Mouse (Mus musculus) limb, embryonic 10.5 days (tissue): Measurements from ENCODE around the gene Klk1b4. TPM values are rescaled to one million over a fixed set of nuclear protein-coding genes. Genes with fewer than 3 reads are reported as not detected.
"Not testable (repeated sequence)": the region's sequence is repeated elsewhere in the genome, so short reads cannot be mapped to it uniquely, and the experiment has no call there.

Experiments used
- DNase-seq: peaks from one replicate; pipeline ENCODE4 v3.0.0-alpha.2; 2017; ENCODE audit warnings: low spot score
- H3K27ac ChIP-seq: fragments of 300-500 bp; sonication (generic); 2 replicates; pipeline ENCODE4 v1.5.1; 2016; ENCODE audit warnings: mild to moderate bottlenecking
- H3K27me3 ChIP-seq: fragments of 300-500 bp; sonication (generic); 2 replicates; pipeline ENCODE4 v1.6.1; 2016; ENCODE audit warnings: low read depth, mild to moderate bottlenecking; ENCODE audit not compliant: poor library complexity, severe bottlenecking
- H3K36me3 ChIP-seq: fragments of 300-500 bp; sonication (generic); 2 replicates; pipeline ENCODE4 v1.6.1; 2016; ENCODE audit warnings: mild to moderate bottlenecking, moderate library complexity
- H3K4me1 ChIP-seq: fragments of 300-500 bp; sonication (generic); 2 replicates; pipeline ENCODE4 v1.6.1; 2016
- H3K4me3 ChIP-seq: fragments of 300-500 bp; sonication (generic); 2 replicates; pipeline ENCODE4 v1.5.1; 2016; ENCODE audit warnings: mild to moderate bottlenecking, moderate library complexity
- H3K9me3 ChIP-seq: fragments of 300-500 bp; sonication (generic); replicated peaks from 2 replicates; pipeline ENCODE4 v1.6.1; 2016; ENCODE audit warnings: mild to moderate bottlenecking
- WGBS: fragments of 180-500 bp; shearing (Covaris S2); methylation state at CpG from one replicate; pipeline ENCODE4 v1.1.7; 2016; 5-methylcytosine and 5-hydroxymethylcytosine counted together
- polyA plus RNA-seq: library from polyadenylated mRNA; unstranded; fragments of >200 nt; fragmentation: Nextera tagmentation; extraction: Ambion mirVana; gene quantifications from 2 replicates; pipeline ENCODE4 v1.2.1, GENCODE M21; 2016

The Klk1b4 gene
- polyA plus RNA-seq, 1 experiment from 2014 or later: not detected

- H3K4me3 ChIP-seq: no peak overlapping the region
- no peak overlapping the region for H3K27ac ChIP-seq
- no peaks in the 10 kb centered on the region for H3K36me3 ChIP-seq
- WGBS: 52% methylated on average over 1 of the region's 1 CpGs
- no peaks in the 10 kb centered on the region for H3K9me3 ChIP-seq
- DNase-seq: no peak
- no peaks in the 10 kb centered on the region for H3K27me3 ChIP-seq
- H3K4me1 ChIP-seq: peaks cover 5% of the 10 kb centered on the region; the same call in 1 of the 2 replicates
These were observed 33.5 kb downstream of the Klk1b4 start for GRCm38 (mm10) chr7:44240712-44241111.

GRCm38 (mm10) chr7:44241163-44241562 is 33.9 kb downstream of the Klk1b4 start:
- Histone ChIP-seq H3K27me3 (no peaks in the 10 kb centered on the region), H3K4me3 (no peak overlapping the region), H3K36me3 (no peaks in the 10 kb centered on the region), H3K9me3 (no peaks in the 10 kb centered on the region), H3K27ac (no peak overlapping the region), H3K4me1 (peaks cover 5% of the 10 kb centered on the region; the same call in 1 of the 2 replicates)
- 68% methylated on average over 2 of the region's 2 CpGs for WGBS
- DNase-seq: no peak

- peaks cover 14% of the 10 kb centered on the region for H3K36me3 ChIP-seq
- H3K4me3 ChIP-seq: no peak overlapping the region
- no peaks in the 10 kb centered on the region for H3K27me3 ChIP-seq
- H3K9me3 ChIP-seq: no peaks in the 10 kb centered on the region
- no peak for DNase-seq
- no peak overlapping the region for H3K27ac ChIP-seq
- WGBS: 54% methylated on average over 1 of the region's 1 CpGs
- peaks cover 10% of the 10 kb centered on the region for H3K4me1 ChIP-seq
These were observed 36.8 kb downstream of the Klk1b4 start for GRCm38 (mm10) chr7:44244080-44244479.

- under 1% methylated on average over 62 of the region's 62 CpGs for WGBS
These were observed 39.1 kb downstream of the Klk1b4 start, which contains the start of the genes 1700028J19Rik and 2410002F23Rik for GRCm38 (mm10) chr7:44246055-44246983. Gene 1700028J19Rik (minus strand): TSS chr7:44246695. Gene 2410002F23Rik (plus strand): TSS chr7:44246722.

GRCm38 (mm10) chr7:44246984-44247470 is 39.8 kb downstream of the Klk1b4 start:
- Histone ChIP-seq H3K9me3 (no peaks in the 10 kb centered on the region), H3K4me3 (peak overlapping the region; percentile 77), H3K4me1 (peaks cover 20% of the 10 kb centered on the region), H3K27me3 (no peaks in the 10 kb centered on the region), H3K27ac (peak overlapping the region; percentile 97), H3K36me3 (peaks cover 42% of the 10 kb centered on the region)
- WGBS: 0% methylated on average over 23 of the region's 23 CpGs
- peak; percentile 68 for DNase-seq

More at GRCm38 (mm10) chr7:44246055-44246983, 39.1 kb downstream of the Klk1b4 start, which contains the start of the genes 1700028J19Rik and 2410002F23Rik:
- Histone ChIP-seq H3K36me3 (peaks cover 37% of the 10 kb centered on the region), H3K9me3 (no peaks in the 10 kb centered on the region), H3K4me1 (peaks cover 20% of the 10 kb centered on the region), H3K27ac (peak within 1 kb of the TSS; percentile 97), H3K4me3 (peak within 1 kb of the TSS; percentile 77), H3K27me3 (no peaks in the 10 kb centered on the region)
- DNase-seq: peak; percentile 94

GRCm38 (mm10) chr7:44247971-44248370 is 40.7 kb downstream of the Klk1b4 start:
- H3K4me3 ChIP-seq: peak overlapping the region; percentile 77
- DNase-seq: no peak
- WGBS: 94% methylated on average over 2 of the region's 2 CpGs
- H3K36me3 ChIP-seq: peaks cover 51% of the 10 kb centered on the region
- no peak overlapping the region for H3K27ac ChIP-seq
- H3K4me1 ChIP-seq: peaks cover 20% of the 10 kb centered on the region
- H3K27me3 ChIP-seq: no peaks in the 10 kb centered on the region
- H3K9me3 ChIP-seq: no peaks in the 10 kb centered on the region

- H3K36me3 ChIP-seq: peaks cover 64% of the 10 kb centered on the region
These were observed 42.0 kb downstream of the Klk1b4 start for GRCm38 (mm10) chr7:44249248-44249647.

GRCm38 (mm10) chr7:44250732-44251275 is 43.6 kb downstream of the Klk1b4 start:
- not testable (repeated sequence) for H3K4me3 ChIP-seq, DNase-seq, H3K9me3 ChIP-seq, H3K27ac ChIP-seq, H3K27me3 ChIP-seq
- peaks cover 15% of the 10 kb centered on the region for H3K4me1 ChIP-seq
- peaks cover 72% of the 10 kb centered on the region for H3K36me3 ChIP-seq
- WGBS: 93% methylated on average over 17 of the region's 17 CpGs

More at GRCm38 (mm10) chr7:44249248-44249647, 42.0 kb downstream of the Klk1b4 start:
- Histone ChIP-seq H3K27ac (no peak overlapping the region), H3K9me3 (no peaks in the 10 kb centered on the region), H3K4me1 (peaks cover 20% of the 10 kb centered on the region), H3K4me3 (no peak overlapping the region), H3K27me3 (no peaks in the 10 kb centered on the region)
- DNase-seq: no peak
- 90% methylated on average over 4 of the region's 4 CpGs for whole genome bisulfite sequencing

- DNase-seq: no peak
- Histone ChIP-seq H3K36me3 (peaks cover 67% of the 10 kb centered on the region), H3K27ac (no peak overlapping the region), H3K4me1 (peaks cover 10% of the 10 kb centered on the region), H3K4me3 (no peak overlapping the region), H3K9me3 (no peaks in the 10 kb centered on the region), H3K27me3 (no peaks in the 10 kb centered on the region)
- 69% methylated on average over 15 of the region's 15 CpGs for WGBS
These were observed 45.9 kb downstream of the Klk1b4 start for GRCm38 (mm10) chr7:44253023-44253616.

GRCm38 (mm10) chr7:44254930-44255329 is 47.7 kb downstream of the Klk1b4 start:
- Histone ChIP-seq H3K9me3 (no peaks in the 10 kb centered on the region), H3K27ac (no peak overlapping the region), H3K27me3 (no peaks in the 10 kb centered on the region), H3K4me1 (peaks cover 4% of the 10 kb centered on the region; the same call in 1 of the 2 replicates), H3K4me3 (no peak overlapping the region), H3K36me3 (peaks cover 49% of the 10 kb centered on the region)
- no peak for DNase-seq
- 94% methylated on average over 6 of the region's 6 CpGs for WGBS

GRCm38 (mm10) chr7:44257278-44257677 is 50.0 kb downstream of the Klk1b4 start, which contains the start of gene Acp4:
Gene Acp4 (minus strand): TSS chr7:44257378.
- 83% methylated on average over 4 of the region's 4 CpGs for WGBS
- H3K9me3 ChIP-seq: no peaks in the 10 kb centered on the region
- H3K27ac ChIP-seq: no peak within 1 kb of the TSS
- H3K36me3 ChIP-seq: peaks cover 27% of the 10 kb centered on the region
- no peak for DNase-seq
- H3K4me1 ChIP-seq: no peaks in the 10 kb centered on the region
- H3K4me3 ChIP-seq: no peak within 1 kb of the TSS
- peaks cover 14% of the 10 kb centered on the region for H3K27me3 ChIP-seq

GRCm38 (mm10) chr7:44260410-44260809 is 53.2 kb downstream of the Klk1b4 start:
- 78% methylated on average over 6 of the region's 6 CpGs for WGBS
- Histone ChIP-seq H3K4me1 (peaks cover 6% of the 10 kb centered on the region; the same call in 1 of the 2 replicates), H3K9me3 (no peaks in the 10 kb centered on the region), H3K36me3 (no peaks in the 10 kb centered on the region), H3K4me3 (no peak overlapping the region), H3K27ac (no peak overlapping the region), H3K27me3 (peaks cover 40% of the 10 kb centered on the region)
- no peak for DNase-seq
